Mouse (Mus musculus): ENCODE results near the gene Mob3b.

DNA sequence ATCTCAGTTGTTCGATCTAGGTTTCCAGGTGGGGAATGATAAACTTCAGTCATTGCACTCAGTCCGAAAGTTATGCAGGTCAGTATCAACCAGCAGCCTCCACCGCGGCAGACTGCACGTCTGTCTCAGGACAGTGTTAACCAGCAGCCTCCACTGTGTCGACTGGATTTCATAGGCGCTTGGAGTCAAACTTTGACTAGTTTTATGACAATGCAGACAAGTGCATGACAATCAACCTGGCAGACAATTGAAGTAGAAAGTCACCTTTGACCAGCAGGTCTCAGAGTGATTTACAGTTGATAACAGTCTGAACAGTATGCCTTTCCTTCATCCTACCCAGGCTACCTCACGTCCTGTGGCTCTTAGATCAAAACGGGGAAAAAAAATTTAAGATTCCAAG, 166.6 kb downstream of the Mob3b start:
- TF ChIP-seq GATA1 (IDR thresholded peaks at IDR 0.05; ENCODE audit: low read length) = no peak
- TF ChIP-seq TAL1 (IDR thresholded peaks at IDR 0.05; ENCODE audit: low read length) = no peak

All from erythroblast, embryonic 14.5 days (primary cell).